Mouse (Mus musculus) heart, postnatal 14 days (tissue): ENCODE data around the gene Snx14. TPM values are rescaled to one million over a fixed set of nuclear protein-coding genes. Genes with fewer than 3 reads are reported as not detected.

ENCODE experiments used
- DNase-seq, 2 experiments: peaks; one replicate each; pipeline ENCODE4 v3.0.0; 2021 to 2022
- intact Hi-C: fragments of 180-260 bp; cut with DNase I; formaldehyde crosslinking; loops from one replicate; pipeline ENCODE4 v1.15.1; 2025
- total RNA-seq, 2 experiments: library from RNA; stranded (reverse); gene quantifications; 2 replicates each; pipeline ENCODE4 v1.2.3; 2021

Gene Snx14
- total RNA-seq, 2 experiments from 2014 or later: 27.1 to 29.1 TPM

- DNase-seq: no peak
- intact Hi-C loops: loop anchor here (2.0 kb wide), 1 partner anchor 158 kb away; no protein-coding TSS in a partner anchor
These were observed 40.3 kb downstream of the Snx14 start for GRCm38 (mm10) chr9:88398461-88398860.

- intact Hi-C loops: no loop called here
- no peak for DNase-seq
These were observed 43.9 kb downstream of the Snx14 start for GRCm38 (mm10) chr9:88394852-88395251.

- intact Hi-C loops: no loop called here
- DNase-seq: no peak
These were observed 49.9 kb downstream of the Snx14 start for GRCm38 (mm10) chr9:88388826-88389225.

GRCm38 (mm10) chr9:88380542-88380941, 58.2 kb downstream of the Snx14 start:
- DNase-seq: no peak
- intact Hi-C loops: no loop called here

- no peak for DNase-seq
- intact Hi-C loops: no loop called here
These were observed 58.7 kb downstream of the Snx14 start for GRCm38 (mm10) chr9:88380076-88380475.

GRCm38 (mm10) chr9:88379057-88379456, 59.7 kb downstream of the Snx14 start:
- DNase-seq: no peak
- intact Hi-C loops: no loop called here

- no peak for DNase-seq
- intact Hi-C loops: no loop called here
These were observed 61.3 kb downstream of the Snx14 start for GRCm38 (mm10) chr9:88377483-88377882.

- DNase-seq: no peak
- intact Hi-C loops: no loop called here
These were observed 65.8 kb downstream of the Snx14 start for GRCm38 (mm10) chr9:88373001-88373400.

GRCm38 (mm10) chr9:88371201-88371600, 67.6 kb downstream of the Snx14 start:
- intact Hi-C loops: no loop called here
- DNase-seq: no peak

GRCm38 (mm10) chr9:88369666-88370065, 69.1 kb downstream of the Snx14 start:
- intact Hi-C loops: no loop called here
- DNase-seq: peak in 1 of 2 experiments; percentile 21

GRCm38 (mm10) chr9:88368476-88368875, 70.3 kb downstream of the Snx14 start:
- intact Hi-C loops: no loop called here
- DNase-seq: no peak

- no peak for DNase-seq
- intact Hi-C loops: no loop called here
These were observed 71.0 kb downstream of the Snx14 start for GRCm38 (mm10) chr9:88367751-88368150.

GRCm38 (mm10) chr9:88367322-88367721, 71.4 kb downstream of the Snx14 start:
- DNase-seq: no peak
- intact Hi-C loops: no loop called here

GRCm38 (mm10) chr9:88366819-88367218, 71.9 kb downstream of the Snx14 start:
- DNase-seq: no peak
- intact Hi-C loops: no loop called here

GRCm38 (mm10) chr9:88366308-88366707, 72.5 kb downstream of the Snx14 start:
- intact Hi-C loops: no loop called here

GRCm38 (mm10) chr9:88363102-88363501, 75.7 kb downstream of the Snx14 start:
- no peak for DNase-seq
- intact Hi-C loops: loop anchor here (5.0 kb wide), 1 partner anchor 36 kb away; the partner anchor contains the start of gene Nt5e

More at GRCm38 (mm10) chr9:88366308-88366707, 72.5 kb downstream of the Snx14 start:
- DNase-seq: no peak

GRCm38 (mm10) chr9:88362055-88362850, 76.5 kb downstream of the Snx14 start:
- intact Hi-C loops: loop anchor here (1.0 to 5.0 kb wide), 2 partner anchors 35 to 121 kb away; partner anchors contain the start of gene Nt5e
- DNase-seq: peak in 1 of 2 experiments; percentile 8

GRCm38 (mm10) chr9:88361211-88361909, 77.4 kb downstream of the Snx14 start:
- DNase-seq: peak; percentile 44 to 46
- intact Hi-C loops: loop anchor here (5.0 kb wide), 1 partner anchor 34 kb away; the partner anchor contains the start of gene Nt5e

- intact Hi-C loops: no loop called here
- no peak for DNase-seq
These were observed 79.6 kb downstream of the Snx14 start for GRCm38 (mm10) chr9:88359140-88359539.

- intact Hi-C loops: no loop called here
- no peak for DNase-seq
These were observed 81.6 kb downstream of the Snx14 start for GRCm38 (mm10) chr9:88357173-88357572.

- no peak for DNase-seq
- intact Hi-C loops: no loop called here
These were observed 85.3 kb downstream of the Snx14 start for GRCm38 (mm10) chr9:88353459-88353858.
